Mouse (Mus musculus): ENCODE results near the gene Ddn.

The Ddn gene

DNA sequence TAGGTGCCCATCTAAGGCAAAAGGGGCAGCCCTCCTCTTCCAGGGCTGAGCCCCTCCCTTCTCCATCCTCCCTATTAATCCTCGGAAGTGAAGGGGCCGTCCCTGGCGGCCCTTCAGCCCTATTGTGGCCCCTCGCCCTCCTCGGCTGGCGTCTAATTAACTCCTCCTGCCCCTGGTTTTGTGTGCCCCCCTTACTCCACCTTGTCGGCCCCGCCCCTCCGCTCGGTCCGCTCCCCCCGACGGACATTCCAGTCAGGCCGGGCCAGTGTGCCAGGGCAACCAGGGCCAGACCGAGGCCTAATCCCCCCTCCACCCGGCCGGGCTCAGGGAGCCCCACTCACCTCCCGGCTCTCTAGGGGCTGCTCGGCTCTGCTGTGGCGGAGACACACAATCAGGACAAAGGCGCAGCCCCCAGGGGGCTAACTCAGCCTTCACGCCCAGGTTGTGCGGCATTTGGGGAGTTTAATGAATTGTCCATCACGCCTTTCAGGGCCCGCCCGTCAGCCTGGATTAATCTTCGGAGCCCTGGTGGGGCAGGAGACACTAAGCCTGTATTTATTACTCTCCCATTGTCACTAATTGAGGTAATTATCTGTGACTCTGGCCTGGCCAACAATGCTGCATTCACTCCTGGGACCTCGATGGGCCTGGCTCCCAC is 11.3 kb downstream of the Ddn start:
- no peak for DNase-seq (ENCODE audit: low spot score in 2 of 2)

DNA sequence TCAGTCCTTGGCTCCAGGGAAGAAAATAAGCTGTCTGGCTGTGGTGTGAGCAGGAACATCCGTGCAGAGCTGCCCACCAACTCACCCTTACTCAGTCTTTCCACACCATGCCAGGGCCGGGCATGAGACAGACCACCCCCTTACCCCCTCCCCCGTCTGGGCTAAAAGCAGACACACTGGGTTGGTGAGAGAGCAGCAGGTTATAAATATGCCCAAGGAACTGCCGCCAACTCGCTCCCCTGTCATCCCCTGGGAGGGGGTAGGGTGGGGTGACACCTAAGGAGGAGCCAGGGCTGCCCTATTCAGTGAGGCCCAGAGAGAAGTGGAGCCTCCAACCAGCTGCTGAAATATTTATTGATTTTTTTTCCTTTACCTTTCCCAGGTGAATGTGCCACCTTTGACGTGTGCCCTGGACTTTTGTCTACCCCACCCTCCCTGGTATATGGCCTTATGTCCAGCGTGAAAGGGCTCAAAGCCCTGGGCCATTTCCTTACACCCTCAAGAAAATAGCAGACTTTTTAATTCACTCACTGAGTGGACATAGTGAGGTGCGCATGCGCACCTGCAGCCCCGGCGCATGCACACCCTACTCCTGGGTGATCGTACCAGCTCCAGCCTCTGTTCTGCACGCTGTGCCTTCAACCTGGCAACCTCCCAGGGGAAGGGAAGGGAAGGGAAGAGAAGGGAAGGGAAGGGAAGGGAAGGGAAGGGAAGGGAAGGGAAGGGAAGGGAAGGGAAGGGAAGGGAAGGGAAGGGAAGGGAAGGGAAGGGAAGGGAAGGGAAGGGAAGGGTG is 12.3 kb downstream of the Ddn start:
- no peak for DNase-seq (ENCODE audit: low spot score in 2 of 2)

DNA sequence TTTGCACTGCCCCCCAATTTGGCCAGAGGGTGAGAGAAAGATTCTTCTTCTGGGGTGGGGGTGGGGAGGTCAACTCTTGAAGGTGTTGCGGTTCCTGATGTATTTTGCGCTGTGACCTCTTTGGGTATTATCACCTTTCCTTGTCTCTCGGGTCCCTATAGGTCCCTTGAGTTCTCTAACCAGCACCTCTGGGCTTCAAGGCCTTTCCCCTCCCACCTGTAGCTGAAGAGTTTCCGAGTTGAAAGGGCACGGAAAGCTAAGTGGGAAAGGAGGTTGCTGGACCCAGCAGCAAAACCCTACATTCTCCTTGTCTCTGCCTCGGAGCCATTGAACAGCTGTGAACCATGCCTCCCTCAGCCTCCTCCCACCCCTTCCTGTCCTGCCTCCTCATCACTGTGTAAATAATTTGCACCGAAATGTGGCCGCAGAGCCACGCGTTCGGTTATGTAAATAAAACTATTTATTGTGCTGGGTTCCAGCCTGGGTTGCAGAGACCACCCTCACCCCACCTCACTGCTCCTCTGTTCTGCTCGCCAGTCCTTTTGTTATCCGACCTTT is 16.1 kb downstream of the Ddn start:
- DNase-seq (ENCODE audit: low spot score in 2 of 2): no peak

DNA sequence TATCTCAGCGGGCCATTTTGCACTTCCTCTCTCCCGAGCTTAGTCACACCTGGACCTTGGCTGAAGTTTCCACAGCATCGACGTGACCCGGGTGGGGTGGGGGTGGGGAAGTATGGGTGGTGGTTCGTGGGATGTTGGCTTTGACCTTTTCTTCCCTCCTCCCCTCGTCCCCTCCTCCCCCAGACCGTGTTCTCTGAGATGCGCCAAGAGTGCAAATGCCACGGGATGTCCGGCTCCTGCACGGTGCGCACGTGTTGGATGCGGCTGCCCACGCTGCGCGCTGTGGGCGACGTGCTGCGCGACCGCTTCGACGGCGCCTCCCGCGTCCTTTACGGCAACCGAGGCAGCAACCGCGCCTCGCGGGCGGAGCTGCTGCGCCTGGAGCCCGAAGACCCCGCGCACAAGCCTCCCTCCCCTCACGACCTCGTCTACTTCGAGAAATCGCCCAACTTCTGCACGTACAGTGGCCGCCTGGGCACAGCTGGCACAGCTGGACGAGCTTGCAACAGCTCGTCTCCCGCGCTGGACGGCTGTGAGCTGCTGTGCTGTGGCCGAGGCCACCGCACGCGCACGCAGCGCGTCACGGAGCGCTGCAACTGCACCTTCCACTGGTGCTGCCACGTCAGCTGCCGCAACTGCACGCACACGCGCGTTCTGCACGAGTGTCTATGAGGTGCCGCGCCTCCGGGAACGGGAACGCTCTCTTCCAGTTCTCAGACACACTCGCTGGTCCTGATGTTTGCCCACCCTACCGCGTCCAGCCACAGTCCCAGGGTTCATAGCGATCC is 16.9 kb downstream of the Ddn start:
- no peak for DNase-seq (ENCODE audit: low spot score in 2 of 2)

DNA sequence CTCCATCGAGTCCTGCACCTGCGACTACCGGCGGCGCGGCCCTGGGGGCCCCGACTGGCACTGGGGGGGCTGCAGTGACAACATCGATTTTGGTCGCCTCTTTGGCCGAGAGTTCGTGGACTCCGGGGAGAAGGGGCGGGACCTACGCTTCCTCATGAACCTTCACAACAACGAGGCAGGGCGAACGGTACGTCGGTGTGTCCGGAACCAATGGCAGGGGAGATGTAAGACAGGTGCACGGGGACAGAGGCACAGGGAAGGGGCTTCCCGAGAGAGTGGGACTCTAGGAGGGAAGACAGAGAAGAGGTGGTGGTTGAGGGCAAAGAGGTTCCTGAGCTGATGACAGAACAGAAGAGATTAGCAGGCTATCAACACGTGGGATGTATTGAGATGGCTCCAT is 17.5 kb downstream of the Ddn start:
- no peak for DNase-seq (ENCODE audit: low spot score in 2 of 2)

DNA sequence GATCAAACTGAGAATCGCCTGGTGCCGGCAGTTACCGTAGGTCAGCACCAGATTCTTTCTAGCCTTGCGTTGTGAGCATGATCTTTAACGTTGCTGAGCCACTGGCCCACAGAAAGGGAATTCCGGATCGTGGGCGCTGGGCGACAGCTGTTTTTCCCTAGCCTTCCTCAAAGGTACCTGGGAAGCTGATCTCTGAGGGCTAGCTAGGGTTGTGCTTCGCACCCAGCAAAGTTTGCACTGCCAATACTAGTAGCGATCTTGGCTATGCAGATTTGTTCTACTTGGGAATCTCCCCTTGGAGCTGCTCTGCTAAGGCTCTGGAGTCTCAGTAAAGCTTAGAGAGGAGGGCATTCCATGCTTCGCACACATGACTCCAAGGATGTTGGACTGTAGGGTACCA is 18.1 kb downstream of the Ddn start:
- DNase-seq (ENCODE audit: low spot score in 2 of 2): no peak

DNA sequence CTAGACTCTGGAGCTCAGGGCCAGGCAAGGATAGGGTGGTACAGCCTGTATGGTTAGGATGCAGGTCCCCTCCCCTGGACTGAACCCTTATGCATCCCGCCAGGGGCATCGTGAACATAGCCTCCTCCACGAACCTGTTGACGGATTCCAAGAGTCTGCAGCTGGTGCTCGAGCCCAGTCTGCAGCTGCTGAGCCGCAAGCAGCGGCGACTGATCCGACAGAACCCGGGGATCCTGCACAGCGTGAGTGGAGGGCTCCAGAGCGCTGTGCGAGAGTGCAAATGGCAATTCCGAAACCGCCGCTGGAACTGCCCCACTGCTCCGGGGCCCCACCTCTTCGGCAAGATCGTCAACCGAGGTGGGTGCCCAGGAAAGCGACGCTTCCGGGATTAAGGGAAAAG is 18.5 kb downstream of the Ddn start:
- no peak for DNase-seq (ENCODE audit: low spot score in 2 of 2)

DNA sequence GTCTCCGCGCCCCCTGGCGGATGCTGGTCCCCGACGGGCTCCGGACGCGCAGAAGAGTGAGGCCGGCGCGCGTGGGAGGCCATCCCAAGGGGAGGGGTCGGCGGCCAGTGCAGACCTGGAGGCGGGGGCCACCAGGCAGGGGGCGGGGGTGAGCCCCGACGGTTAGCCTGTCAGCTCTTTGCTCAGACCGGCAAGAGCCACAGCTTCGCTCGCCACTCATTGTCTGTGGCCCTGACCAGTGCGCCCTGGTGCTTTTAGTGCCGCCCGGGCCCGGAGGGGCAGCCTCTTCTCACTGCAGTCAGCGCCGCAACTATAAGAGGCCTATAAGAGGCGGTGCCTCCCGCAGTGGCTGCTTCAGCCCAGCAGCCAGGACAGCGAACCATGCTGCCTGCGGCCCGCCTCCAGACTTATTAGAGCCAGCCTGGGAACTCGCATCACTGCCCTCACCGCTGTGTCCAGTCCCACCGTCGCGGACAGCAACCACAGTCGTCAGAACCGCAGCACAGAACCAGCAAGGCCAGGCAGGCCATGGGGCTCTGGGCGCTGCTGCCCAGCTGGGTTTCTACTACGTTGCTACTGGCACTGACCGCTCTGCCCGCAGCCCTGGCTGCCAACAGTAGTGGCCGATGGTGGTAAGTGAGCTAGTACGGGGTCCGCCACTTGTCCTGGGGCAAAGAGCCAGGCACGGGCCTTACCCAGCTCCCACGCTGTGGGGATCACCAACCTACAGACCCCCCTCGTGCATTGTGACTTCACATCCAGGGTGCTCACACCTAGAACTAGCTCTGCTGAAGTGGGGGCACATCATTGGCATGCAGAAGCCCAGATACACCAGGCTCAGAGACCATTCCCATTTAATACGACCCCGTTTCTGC is 19.4 kb downstream of the Ddn start, which contains the start of gene Wnt1:
Gene Wnt1, plus strand, starts transcription at position 197 of the 875 bp plus-strand sequence.
- DNase-seq (ENCODE audit: low spot score in 2 of 2): no peak

DNA sequence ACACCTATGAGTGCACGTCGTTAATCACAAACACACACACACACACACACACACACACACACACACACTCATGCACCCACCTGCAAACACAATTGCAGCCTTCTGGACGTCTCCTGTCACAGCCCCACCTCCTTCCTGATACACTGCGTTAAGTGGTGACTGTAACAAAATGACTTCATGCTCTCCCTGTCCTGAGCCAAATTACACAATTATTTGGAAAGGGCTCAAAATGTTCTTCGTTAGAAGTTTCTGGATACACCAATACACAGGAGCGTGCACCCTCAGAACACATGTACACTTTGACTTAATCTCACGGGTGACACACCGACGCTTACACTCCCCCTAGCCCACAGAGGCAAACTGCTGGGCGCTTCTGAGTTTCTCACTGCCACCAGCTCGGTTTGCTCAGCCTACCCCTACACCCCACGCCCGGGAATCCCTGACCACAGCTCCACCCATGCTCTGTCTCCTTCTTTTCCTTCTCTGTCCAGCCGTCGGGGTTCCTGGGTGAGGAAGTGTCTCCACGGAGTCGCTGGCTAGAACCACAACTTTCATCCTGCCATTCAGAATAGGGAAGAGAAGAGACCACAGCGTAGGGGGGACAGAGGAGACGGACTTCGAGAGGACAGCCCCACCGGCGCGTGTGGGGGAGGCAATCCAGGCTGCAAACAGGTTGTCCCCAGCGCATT is 20.2 kb downstream of the Ddn start:
- no peak for DNase-seq (ENCODE audit: low spot score in 2 of 2)

DNA sequence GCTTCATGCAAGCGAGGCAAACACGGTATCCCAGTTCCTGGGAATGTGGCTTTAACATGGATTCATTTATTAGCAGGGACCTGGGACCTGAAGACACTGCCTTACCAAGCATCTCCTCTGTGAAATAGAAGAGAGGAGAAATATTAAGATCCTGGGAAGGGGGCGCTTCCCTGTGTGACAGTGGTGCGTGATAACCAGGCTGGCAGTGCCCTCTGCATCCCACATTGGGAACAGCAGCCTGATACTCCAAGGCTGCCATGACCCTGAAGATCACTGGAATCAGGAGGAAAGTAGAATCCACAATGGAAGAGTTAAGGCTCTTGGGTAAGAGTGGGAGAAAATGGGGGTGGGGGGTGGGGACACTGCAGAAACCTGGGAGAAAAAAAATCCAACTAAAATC is 21.4 kb downstream of the Ddn start:
- DNase-seq (ENCODE audit: low spot score in 2 of 2): no peak

DNA sequence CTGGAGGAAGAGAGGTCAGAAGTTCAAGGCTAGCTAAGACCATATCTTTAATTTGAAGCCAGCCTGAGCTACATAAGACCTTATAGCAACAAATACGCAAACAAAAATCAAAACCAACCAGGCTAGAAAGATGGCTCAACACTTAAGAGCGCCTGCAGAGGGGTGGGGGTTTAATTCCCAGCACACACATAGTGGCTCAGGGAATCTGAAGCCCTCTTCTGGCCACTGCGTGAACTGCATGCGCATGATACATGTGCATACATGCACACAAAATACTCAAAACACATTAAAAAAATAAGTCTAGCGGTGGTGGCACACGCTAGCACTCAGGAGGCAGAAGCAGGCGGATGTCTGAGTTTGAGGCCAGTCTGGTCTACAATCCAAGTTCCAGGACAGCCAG is 23.5 kb downstream of the Ddn start:
- no peak for DNase-seq (ENCODE audit: low spot score in 2 of 2)

DNA sequence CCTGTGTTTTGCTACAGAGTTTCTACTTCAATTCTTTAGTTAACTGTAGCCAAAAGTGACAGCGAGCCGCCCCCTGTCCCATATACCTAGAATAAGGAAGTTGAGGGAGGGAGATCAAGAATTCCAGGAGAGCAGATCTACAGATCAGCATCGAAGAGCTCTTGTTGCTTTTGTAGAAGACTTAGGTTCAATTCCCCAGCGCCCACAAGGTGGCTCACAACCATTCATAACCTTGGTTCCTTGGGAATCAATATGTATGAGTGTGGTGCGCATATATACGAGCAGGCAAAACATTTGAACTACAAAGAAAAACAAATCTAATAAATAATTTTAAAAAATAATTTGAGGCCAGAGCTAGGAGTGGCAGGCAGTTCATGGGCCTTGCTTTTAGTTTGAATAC is 28.1 kb downstream of the Ddn start:
- DNase-seq (ENCODE audit: low spot score in 2 of 2): no peak

DNA sequence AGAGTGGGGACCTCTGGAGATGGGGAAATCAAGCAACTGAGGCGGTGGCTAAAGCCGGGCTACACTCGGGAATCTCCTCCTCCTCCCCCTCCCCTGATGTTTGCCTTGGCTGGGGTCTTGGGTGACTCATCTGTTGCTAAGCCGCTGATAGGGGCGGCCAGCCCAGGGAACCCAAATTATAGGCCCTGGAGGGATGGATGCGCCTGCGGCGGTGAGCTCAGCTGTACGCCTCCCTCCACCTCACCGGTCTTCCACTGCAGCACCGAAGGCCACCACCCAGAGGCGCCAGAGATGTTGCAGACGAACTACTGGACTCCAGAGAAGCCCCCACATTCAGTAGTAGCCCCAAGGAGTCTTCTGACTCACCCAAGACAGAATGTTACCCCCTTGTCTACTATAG is 28.7 kb downstream of the Ddn start:
- no peak for DNase-seq (ENCODE audit: low spot score in 2 of 2)

DNA sequence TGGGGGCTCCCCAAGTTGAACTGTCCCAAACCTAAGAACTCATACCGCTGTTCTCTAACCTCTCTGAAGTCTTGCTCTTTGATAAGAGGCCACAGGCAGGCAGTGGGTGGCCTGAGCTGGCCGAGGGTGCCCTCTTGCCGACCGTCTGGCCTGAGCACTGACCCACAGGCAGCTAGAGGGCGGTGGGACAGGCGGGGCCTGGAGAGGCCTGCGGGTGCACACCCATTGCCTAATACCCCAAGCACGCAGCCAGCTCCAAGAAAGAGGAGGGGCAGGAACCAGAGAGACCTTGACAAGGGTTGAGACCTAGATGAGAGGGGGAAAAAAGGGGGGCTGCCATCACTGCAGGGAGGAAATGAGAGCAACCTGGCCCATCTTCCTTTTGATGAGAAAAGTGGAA is 29.2 kb downstream of the Ddn start:
- no peak for DNase-seq (ENCODE audit: low spot score in 2 of 2)

DNA sequence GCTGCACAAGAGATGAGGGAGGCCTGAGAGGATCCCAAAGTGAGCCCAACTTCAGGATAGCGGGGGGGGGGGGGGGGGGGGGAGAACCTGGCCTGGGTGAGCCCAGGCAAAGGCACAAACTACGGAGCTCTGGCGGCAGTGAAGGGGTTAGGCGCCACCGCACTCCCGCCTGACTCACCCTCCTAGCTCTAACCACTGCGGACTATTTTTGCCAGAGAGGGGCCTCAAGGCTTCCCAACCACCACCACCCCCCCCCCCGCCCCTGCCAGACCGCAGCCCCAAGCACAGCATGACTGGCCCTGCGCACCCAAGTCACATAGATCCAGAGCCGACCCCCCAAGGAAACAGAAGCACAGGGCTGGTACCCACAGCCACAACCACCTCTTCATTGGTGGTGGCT is 30.5 kb downstream of the Ddn start:
- DNase-seq (ENCODE audit: low spot score in 2 of 2): no peak

DNA sequence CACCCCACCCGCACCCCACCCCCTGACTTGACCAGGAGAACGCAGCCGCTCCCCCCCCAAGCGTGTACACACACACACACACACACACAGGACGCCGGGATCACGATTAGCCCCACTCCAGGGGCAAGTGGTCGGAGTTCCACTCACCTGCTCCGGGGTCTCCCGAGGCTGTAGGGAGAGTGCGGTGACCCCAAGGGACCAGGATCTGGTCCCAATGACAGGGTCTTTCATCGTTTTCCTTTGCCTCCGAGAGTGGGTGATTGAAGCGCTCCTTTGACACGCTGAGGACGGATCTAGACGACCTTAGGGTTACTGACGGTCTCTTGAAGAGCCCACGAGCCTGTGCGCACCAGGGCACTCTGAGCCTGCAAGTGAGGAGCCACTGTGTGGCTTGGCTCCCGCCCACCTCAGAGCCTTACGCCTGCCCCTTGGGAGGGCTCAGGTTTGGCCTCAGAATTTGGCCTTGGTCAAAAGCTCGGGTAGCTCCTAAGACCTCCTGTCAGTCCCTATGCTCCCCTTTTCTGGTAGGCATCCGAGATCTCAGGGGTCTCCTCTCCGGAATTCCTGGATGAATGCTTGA is 31.0 kb downstream of the Ddn start:
- no peak for DNase-seq (ENCODE audit: low spot score in 2 of 2)

DNA sequence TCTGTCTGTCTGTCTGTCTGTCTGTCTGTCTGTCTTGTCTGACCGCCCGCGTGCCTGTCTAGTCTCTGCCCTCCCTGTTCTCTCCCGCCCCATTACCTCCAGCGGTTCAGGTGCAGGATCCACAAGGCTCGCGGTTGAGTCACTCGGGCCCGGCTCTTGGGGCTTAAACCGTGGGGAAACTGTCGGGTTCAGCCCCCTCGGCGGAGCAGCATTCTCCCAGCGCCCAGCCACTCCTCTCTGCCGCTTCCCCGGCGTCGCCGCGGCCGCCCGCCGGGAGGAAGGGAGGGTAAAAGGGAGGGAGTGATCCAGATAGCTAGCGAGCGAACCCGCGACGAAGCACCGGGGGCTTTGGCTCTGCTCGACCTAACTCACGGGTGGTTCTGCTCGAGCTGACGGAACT is 31.5 kb downstream of the Ddn start, which contains the start of gene Wnt10b:
Gene Wnt10b, minus strand, starts transcription at position 389 of the 400 bp plus-strand sequence.
- no peak for DNase-seq (ENCODE audit: low spot score in 2 of 2)

DNA sequence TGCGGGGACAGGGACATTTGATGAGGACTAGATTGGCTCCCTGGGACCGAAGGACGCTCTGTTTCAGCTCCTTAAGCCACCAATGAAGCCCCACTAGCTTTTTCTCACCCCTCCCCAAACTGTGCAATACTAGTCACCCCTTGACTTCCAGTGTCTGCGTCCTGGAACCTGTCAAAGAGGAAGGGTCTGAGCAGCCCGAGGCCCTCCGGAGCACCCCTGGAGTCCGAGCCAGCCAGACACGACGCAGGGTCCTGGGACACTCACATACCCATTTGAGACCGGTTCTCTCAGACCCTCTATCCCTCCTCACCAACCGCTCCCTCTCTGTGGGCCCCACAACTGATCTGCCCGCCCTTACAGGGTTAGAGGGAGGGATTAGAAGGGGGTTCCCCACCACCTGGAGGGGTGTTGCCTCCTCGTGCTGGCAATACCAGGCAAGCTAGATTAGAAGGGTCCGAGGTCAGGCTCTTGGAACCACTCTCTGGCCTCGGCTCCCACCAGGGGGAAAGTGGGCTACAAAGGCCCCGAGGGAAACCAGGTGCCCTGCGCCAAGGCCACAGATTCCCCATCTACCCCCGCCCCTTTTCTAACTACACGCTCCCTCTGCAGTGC is 32.2 kb downstream of the Ddn start:
- DNase-seq (ENCODE audit: low spot score in 2 of 2): no peak

DNA sequence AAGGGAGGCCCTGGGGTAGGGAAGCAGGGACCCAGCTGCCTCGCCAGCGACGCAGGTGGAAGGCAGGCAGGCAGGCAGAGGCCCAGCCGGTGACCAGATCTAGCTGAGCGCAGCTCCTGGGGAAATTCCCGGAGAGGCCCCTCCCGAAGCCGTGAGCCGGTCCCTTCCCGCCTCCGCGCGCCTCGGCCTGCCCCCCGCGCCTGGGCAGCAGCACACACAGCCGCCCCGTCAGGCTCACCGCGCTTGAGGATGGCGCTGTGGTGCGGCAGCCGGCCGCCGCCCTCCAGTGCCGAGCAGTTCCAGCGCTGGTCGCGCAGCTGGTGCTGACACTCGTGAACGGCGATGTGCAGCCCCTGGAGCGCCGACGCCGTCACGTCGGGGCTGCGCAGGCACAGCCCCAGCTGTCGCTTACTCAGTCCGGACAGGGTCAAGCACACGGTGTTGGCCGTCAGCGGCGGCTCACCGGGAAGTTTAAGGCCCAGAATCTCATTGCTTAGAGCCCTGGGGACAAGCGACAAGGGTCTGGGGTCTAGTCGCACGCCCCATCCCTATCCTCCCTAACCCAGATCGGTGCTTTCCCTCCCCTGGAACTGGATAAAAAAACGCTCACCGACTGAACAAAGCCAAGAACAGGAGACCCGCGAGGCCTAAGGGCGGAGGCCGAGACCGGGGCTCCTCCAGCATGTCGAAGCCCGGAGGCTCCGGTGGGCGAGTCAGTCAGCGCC is 32.8 kb downstream of the Ddn start:
- DNase-seq (ENCODE audit: low spot score in 2 of 2): no peak
